In genomic region chr1:93080930-93081589, GRCm38 (mm10) we compare ENCODE assay signal across 9 mouse cellular contexts. TPM values are rescaled to one million over a fixed set of nuclear protein-coding genes. Genes with fewer than 3 reads are reported as not detected.
DNase-seq lines count a peak whose midpoint lies in the region; ATAC-seq and TF ChIP-seq lines count a peak whose summit lies in the region.
"Had no signal": no experiment of that assay in that cellular context is flagged by ENCODE, and none has a peak within 500 bp of the region (broad histone marks: within the 10 kb centered on the region; RNA-seq: fewer than 3 reads in every experiment).

No protein-coding gene starts in this region.

- WGBS in liver, embryonic 14.5 days (ENCODE audit: insufficient replicate concordance) = 41% methylated on average over 3 of the region's 3 CpGs

- ATAC-seq in liver, embryonic 14.5 days (ENCODE audit: insufficient read depth) = no peak

- H3K27ac ChIP-seq in liver, embryonic 14.5 days = no peak overlapping the region

- H3K4me1 ChIP-seq in liver, embryonic 14.5 days (replicated peaks; ENCODE audit: control insufficient read depth in 2 of 2, insufficient read depth in 2 of 2, low read length in 1 of 2) = no peaks in the 10 kb centered on the region

- peak; percentile 85 for TF ChIP-seq CTCF in brain, embryonic 14.5 days (IDR thresholded peaks at IDR 0.05; ENCODE audit: borderline replicate concordance, extremely low read depth, insufficient read depth, insufficient read length)
- peak; percentile 85 for TF ChIP-seq CTCF in liver, embryonic 14.5 days (IDR thresholded peaks at IDR 0.05; ENCODE audit: low read depth)

- no peak overlapping the region for H3K4me2 ChIP-seq in liver, embryonic 14.5 days (ENCODE audit: low read depth)

- peak; percentile 40 for DNase-seq in left cerebral cortex, adult 11 months (ENCODE audit: low spot score)
- DNase-seq in left cerebral cortex, adult 8-10 months (ENCODE audit: low spot score in 2 of 2) = no peak
- peak; percentile 30 for DNase-seq in MN1 (ENCODE audit: low spot score)
- DNase-seq in brain, embryonic 14.5 days (ENCODE audit: low read depth) = peak; percentile 65
- peak; percentile 27 for DNase-seq in forelimb bud, embryonic 11.5 days (ENCODE audit: low read depth, low spot score)
- DNase-seq in liver, embryonic 14.5 days (ENCODE audit: low read depth in 3 of 3, low spot score in 3 of 3) = peak in 2 of 3 experiments; percentile 7 to 16
- peak; percentile 53 for DNase-seq in right cerebral cortex, postnatal 25 days
- no peak for DNase-seq in ovary, adult 18-20 months (ENCODE audit: low spot score)

- no peaks in the 10 kb centered on the region for H3K9me3 ChIP-seq in liver, embryonic 14.5 days (ENCODE audit: control insufficient read depth, low read length)

- H3K27me3 ChIP-seq in liver, embryonic 14.5 days (ENCODE audit: control insufficient read depth, insufficient read depth, low read length) = no peaks in the 10 kb centered on the region

- H3K9ac ChIP-seq in liver, embryonic 14.5 days (replicated peaks) = no peak overlapping the region

- no peaks in the 10 kb centered on the region for H3K36me3 ChIP-seq in liver, embryonic 14.5 days (replicated peaks; ENCODE audit: control insufficient read depth, insufficient read depth, low read depth)

- H3K4me3 ChIP-seq in liver, embryonic 14.5 days (ENCODE audit: insufficient read depth in 1 of 2, low read depth in 2 of 2, low read length in 2 of 2) = no peak overlapping the region

- TF ChIP-seq EP300 in liver, embryonic 14.5 days (IDR thresholded peaks at IDR 0.05; ENCODE audit: low read depth) = no peak

- TF ChIP-seq POLR2A in brain, embryonic 14.5 days (IDR thresholded peaks at IDR 0.05; ENCODE audit: borderline replicate concordance, extremely low read depth, insufficient read depth, insufficient read length, poor library complexity, severe bottlenecking) = no peak

RNA-seq across cellular contexts. Expression of gene Kif1a, which starts 20.7 kb away (rescaled TPM):
- total RNA-seq in left cerebral cortex, adult 8-10 months (2022) = 100 to 1,000 TPM; 755 to 840 (median 807) TPM
- 117 and 213 TPM in 2 replicates for polyA plus RNA-seq in brain, embryonic 14.5 days (2012; rRNA removed)
- 0.07 and 0.16 TPM in 2 replicates for polyA plus RNA-seq in liver, embryonic 14.5 days (2012; rRNA removed)
- 0.10 and 0.27 TPM in 2 replicates for polyA plus RNA-seq in liver, embryonic 14.5 days (2014; fragmentation: Nextera tagmentation; extraction: Ambion mirVana)

RNA-seq across cellular contexts. Expression of gene Agxt, which starts 54.0 kb away (rescaled TPM):
- not detected for total RNA-seq in left cerebral cortex, adult 8-10 months (2022)
- polyA plus RNA-seq in brain, embryonic 14.5 days (2012; rRNA removed) = not detected in 2 replicates
- 2.5 and 3.0 TPM in 2 replicates for polyA plus RNA-seq in liver, embryonic 14.5 days (2012; rRNA removed)
- polyA plus RNA-seq in liver, embryonic 14.5 days (2014; fragmentation: Nextera tagmentation; extraction: Ambion mirVana) = 8.4 and 9.4 TPM in 2 replicates
- total RNA-seq: heart, adult 18-20 months had no signal

Comparison
In these comparisons a context has a peak if more than half of its experiments do, and no peak if none do; other contexts are left out.
1. DNase-seq: peak in left cerebral cortex, adult 11 months (single experiment), MN1 (single experiment), brain, embryonic 14.5 days (single experiment), forelimb bud, embryonic 11.5 days (single experiment), liver, embryonic 14.5 days (2 of 3) and right cerebral cortex, postnatal 25 days (single experiment); none in left cerebral cortex, adult 8-10 months (0 of 2) and ovary, adult 18-20 months (single experiment).
2. RNA of gene Kif1a, which starts 20.7 kb away (polyA plus RNA-seq): 117 to 213 TPM in brain, embryonic 14.5 days; 0.07 to 0.27 TPM in liver, embryonic 14.5 days; every median in the first group is over 10 times any median in the second.